Mouse (Mus musculus) adrenal gland, adult 18-20 months (tissue): ENCODE measurements at regions not wholly inside any gene's neighbourhood (a gene's known extent, or its start where the extent isn't known, plus 50 kb on each side); places are given as distances from the start of the nearest gene placed in this dataset.
"Not testable (repeated sequence)": the region's sequence is repeated elsewhere in the genome, so short reads cannot be mapped to it uniquely, and the experiment has no call there.

Experiments used
- DNase-seq, 2 experiments: peaks; one replicate each; pipeline ENCODE4 v3.0.0; 2021 to 2022; ENCODE audit warnings: low spot score in 2 of 2

DNA sequence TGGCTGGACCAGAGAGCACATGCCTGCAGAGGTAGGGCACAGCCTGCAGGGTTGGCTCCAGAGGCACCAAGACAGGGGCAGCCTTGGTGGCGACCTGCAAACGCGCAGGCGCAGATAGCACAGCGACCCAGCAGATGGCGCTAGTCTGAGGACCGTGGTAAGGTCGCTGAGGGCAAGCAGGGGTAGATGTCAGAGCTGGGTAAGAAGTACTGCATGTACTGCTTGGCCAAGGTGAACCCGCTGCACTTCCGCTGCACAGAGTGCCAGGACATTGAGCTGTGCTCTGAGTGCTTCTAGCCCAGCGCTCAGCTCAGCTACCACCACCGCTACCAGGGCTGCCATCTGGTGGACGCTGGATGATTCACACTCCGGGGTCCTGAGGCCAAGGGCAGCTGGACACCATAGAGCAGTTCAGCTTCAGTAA is 68.3 kb downstream of the Hsp90b1 start:
- peak; percentile 74 to 75 for DNase-seq

DNA sequence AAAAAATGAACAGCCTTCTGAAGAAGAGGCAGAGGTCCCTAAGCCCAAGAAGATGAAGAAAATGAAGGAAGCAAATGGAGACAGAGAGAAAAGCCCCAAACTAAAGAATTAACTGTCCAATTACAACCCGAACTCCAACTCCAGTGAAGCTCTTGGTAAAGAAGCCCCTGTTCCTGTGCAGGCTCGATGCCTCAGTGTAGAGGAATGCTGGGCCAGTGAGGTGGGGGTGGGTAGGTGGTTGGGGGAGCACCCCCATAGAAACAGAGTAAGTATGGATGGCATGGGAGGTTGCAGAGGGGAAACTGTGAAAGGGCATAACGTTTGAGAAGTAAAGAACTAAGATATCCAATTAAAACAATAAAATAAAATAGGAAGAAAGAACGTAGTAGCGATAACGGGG is 68.8 kb downstream of the Hsp90b1 start:
- not testable (repeated sequence) for DNase-seq

GRCm38 (mm10) chr10:86626734-86627133 is 78.6 kb downstream of the Hsp90b1 start:
- not testable (repeated sequence) for DNase-seq

GRCm38 (mm10) chr10:86617958-86618664 is 87.2 kb downstream of the Hsp90b1 start:
- not testable (repeated sequence) for DNase-seq

- DNase-seq = not testable (repeated sequence)
Measured at GRCm38 (mm10) chr10:86612341-86612740, 93.0 kb downstream of the Hsp90b1 start.

DNA sequence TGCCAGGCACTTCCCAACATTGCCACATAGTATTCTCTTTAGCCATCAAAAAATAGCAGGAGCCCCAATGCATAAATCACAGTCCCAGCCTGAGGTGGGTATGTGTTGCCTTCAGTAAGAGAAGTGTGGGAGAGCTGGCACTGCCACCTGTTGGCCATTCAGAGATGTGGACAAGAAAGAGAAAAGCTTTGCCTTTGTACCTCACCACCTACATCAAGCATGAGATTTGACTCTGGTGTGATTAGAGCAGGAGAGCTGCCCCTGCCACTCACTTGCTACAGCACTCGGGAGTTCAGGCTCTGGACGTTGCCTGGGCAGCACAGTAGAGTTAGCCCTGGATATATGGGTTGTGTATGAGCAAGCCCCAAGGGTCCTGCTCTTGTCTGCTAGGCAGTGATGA is 95.3 kb downstream of the Hsp90b1 start:
- not testable (repeated sequence) for DNase-seq

- not testable (repeated sequence) for DNase-seq
Measured at GRCm38 (mm10) chr10:86600843-86601242, 102.1 kb upstream of the Syn3 start.

GRCm38 (mm10) chr10:86599991-86600390 is 101.3 kb upstream of the Syn3 start:
- peak in 1 of 2 experiments; percentile 22 for DNase-seq

DNA sequence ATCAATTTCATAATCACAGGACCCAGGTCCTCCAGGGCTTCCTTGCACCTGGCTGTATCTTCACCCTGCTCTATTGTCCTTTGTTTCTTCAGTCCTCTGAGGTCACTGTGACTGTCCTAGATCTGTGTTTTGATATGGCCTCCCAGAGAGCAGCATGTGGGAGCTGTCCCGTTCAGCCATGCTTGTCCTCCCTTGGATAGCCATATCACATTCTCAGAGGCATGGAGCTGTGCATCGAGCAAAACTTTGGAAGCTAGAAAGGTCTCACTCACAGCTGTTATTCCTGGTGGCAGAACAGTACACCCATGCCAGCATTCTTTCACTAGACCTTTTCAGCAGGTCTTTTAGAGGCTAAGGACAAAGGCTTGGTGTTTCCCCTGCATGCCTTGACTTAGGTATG is 91.5 kb upstream of the Syn3 start:
- DNase-seq = not testable (repeated sequence)

GRCm38 (mm10) chr10:86566875-86567274 is 68.2 kb upstream of the Syn3 start:
- DNase-seq = not testable (repeated sequence)

DNA sequence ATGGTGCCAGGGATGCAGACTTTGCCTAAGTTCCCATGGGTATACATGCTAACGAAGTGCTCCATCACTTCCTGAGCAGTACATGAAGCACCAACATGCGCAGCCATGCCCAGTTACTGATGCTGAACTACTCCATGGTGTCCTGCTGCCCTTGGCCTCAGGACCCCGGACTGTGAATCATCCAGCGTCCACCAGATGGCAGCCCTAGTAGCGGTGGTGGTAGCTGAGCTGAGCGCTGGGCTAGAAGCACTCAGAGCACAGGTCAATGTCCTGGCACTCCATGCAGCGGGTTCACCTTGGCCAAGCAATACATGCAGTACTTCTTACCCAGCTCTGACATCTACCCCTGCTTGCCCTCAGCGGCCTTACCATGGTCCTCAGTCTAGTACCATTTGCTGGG is 57.1 kb upstream of the Syn3 start:
- no peak for DNase-seq
